ENCODE assay signal across 8 mouse cellular contexts in genomic region chr2:158284571-158284970, GRCm38 (mm10). TPM values are rescaled to one million over a fixed set of nuclear protein-coding genes. Genes with fewer than 3 reads are reported as not detected.
DNase-seq lines count a peak whose midpoint lies in the region; ATAC-seq and TF ChIP-seq lines count a peak whose summit lies in the region.

No protein-coding gene starts in this region.

- H3K9ac ChIP-seq in kidney, embryonic 16.5 days (replicated peaks; ENCODE audit: low read length): no peak overlapping the region
- H3K9ac ChIP-seq in lung, postnatal 0 days (replicated peaks; ENCODE audit: low read depth): no peak overlapping the region

- no peak for TF ChIP-seq POLR2A in spleen, adult 2 months (IDR thresholded peaks at IDR 0.05; ENCODE audit: low read depth, low read length)

- peak overlapping the region; percentile 59; the same call in 1 of the 2 replicates for H3K27ac ChIP-seq in heart, embryonic 10.5 days
- no peak overlapping the region for H3K27ac ChIP-seq in kidney, embryonic 16.5 days (ENCODE audit: low read length)
- H3K27ac ChIP-seq in lung, postnatal 0 days (ENCODE audit: low read length): no peak overlapping the region
- H3K27ac ChIP-seq in spleen, adult 2 months (ENCODE audit: insufficient read depth, low read length): no peak overlapping the region

- 14% methylated on average over 11 of the region's 11 CpGs for WGBS in heart, embryonic 10.5 days
- WGBS in kidney, embryonic 16.5 days: 21% methylated on average over 11 of the region's 11 CpGs
- 22% methylated on average over 11 of the region's 11 CpGs for WGBS in lung, postnatal 0 days
- 30% methylated on average over 11 of the region's 11 CpGs for WGBS in spleen, adult 2 months

- no peak overlapping the region for H3K4me2 ChIP-seq in kidney, embryonic 16.5 days (replicated peaks; ENCODE audit: low read depth, low read length)
- H3K4me2 ChIP-seq in lung, postnatal 0 days (replicated peaks; ENCODE audit: low read depth, low read length): no peak overlapping the region

- peak; percentile 49 for DNase-seq in gastrocnemius, adult 18-20 months (ENCODE audit: low spot score)
- no peak for DNase-seq in gastrocnemius, postnatal 25 days
- no peak for DNase-seq in Patski (ENCODE audit: low read depth, low spot score)
- peak; percentile 74 to 76 for DNase-seq in cerebellum, postnatal 10 days
- peak; percentile 81 for DNase-seq in heart, embryonic 10.5 days (ENCODE audit: low spot score)
- DNase-seq in lung, postnatal 0 days (ENCODE audit: low spot score): peak; percentile 67
- peak; percentile 17 to 25 for DNase-seq in spleen, adult 2 months (ENCODE audit: low read depth in 1 of 2, low spot score in 2 of 2)

- TF ChIP-seq CTCF in Patski (IDR thresholded peaks at IDR 0.05): peak; percentile 86
- peak; percentile 95 for TF ChIP-seq CTCF in lung, postnatal 0 days (IDR thresholded peaks at IDR 0.05)
- TF ChIP-seq CTCF in spleen, adult 2 months (IDR thresholded peaks at IDR 0.05; ENCODE audit: extremely low read depth, insufficient read depth, insufficient read length, insufficient replicate concordance): peak; percentile 65; the same call in 1 of the 2 replicates

- in situ Hi-C loops in Patski (cut with MboI; ENCODE audit: low pct_unique_long_range_greater_than_20kb): no loop called here

- no peaks in the 10 kb centered on the region for H3K9me3 ChIP-seq in heart, embryonic 10.5 days
- no peaks in the 10 kb centered on the region for H3K9me3 ChIP-seq in kidney, embryonic 16.5 days (ENCODE audit: low read length)
- H3K9me3 ChIP-seq in lung, postnatal 0 days (ENCODE audit: low read length): no peaks in the 10 kb centered on the region

- no peak overlapping the region for H3K4me3 ChIP-seq in heart, embryonic 10.5 days
- no peak overlapping the region for H3K4me3 ChIP-seq in kidney, embryonic 16.5 days (ENCODE audit: low read length)
- no peak overlapping the region for H3K4me3 ChIP-seq in lung, postnatal 0 days (ENCODE audit: low read depth, low read length)
- H3K4me3 ChIP-seq in spleen, adult 2 months (ENCODE audit: extremely low read depth, insufficient read depth, insufficient read length): no peak overlapping the region

- CTCF ChIA-PET in Patski (lab: Charles Lee): interaction anchor here (0.9 to 2.8 kb wide), 13 partner anchors 9 to 76 kb away, joined by 3 to 41 read pairs (median 5); partner anchors contain the start of gene Lbp

- no peak for ATAC-seq in Patski
- peak; percentile 67; the same call in 1 of the 2 replicates for ATAC-seq in kidney, embryonic 16.5 days (ENCODE audit: low FRiP score, low TSS enrichment)
- 0 out of 2 replicates have a peak, but pooled peaks have one; percentile 30 for ATAC-seq in lung, postnatal 0 days

- H3K36me3 ChIP-seq in heart, embryonic 10.5 days: no peaks in the 10 kb centered on the region
- no peaks in the 10 kb centered on the region for H3K36me3 ChIP-seq in kidney, embryonic 16.5 days (ENCODE audit: insufficient read depth, low read length)
- H3K36me3 ChIP-seq in lung, postnatal 0 days (ENCODE audit: insufficient read depth, low read length): no peaks in the 10 kb centered on the region
- H3K36me3 ChIP-seq in spleen, adult 2 months (ENCODE audit: control insufficient read depth, insufficient read depth, low read length): no peaks in the 10 kb centered on the region

- TF ChIP-seq EP300 in lung, postnatal 0 days (IDR thresholded peaks at IDR 0.05): no peak

- H3K27me3 ChIP-seq in Patski: no peaks in the 10 kb centered on the region
- H3K27me3 ChIP-seq in heart, embryonic 10.5 days (ENCODE audit: insufficient read depth, poor library complexity, severe bottlenecking): peaks cover 20% of the 10 kb centered on the region; the same call in 1 of the 2 replicates
- H3K27me3 ChIP-seq in kidney, embryonic 16.5 days (ENCODE audit: insufficient read depth, low read length): no peaks in the 10 kb centered on the region
- no peaks in the 10 kb centered on the region for H3K27me3 ChIP-seq in lung, postnatal 0 days (replicated peaks; ENCODE audit: insufficient read depth, low read length)
- H3K27me3 ChIP-seq in spleen, adult 2 months (ENCODE audit: control insufficient read depth, insufficient read depth, low read length): no peaks in the 10 kb centered on the region

- H3K4me1 ChIP-seq in heart, embryonic 10.5 days: peaks cover 27% of the 10 kb centered on the region
- H3K4me1 ChIP-seq in kidney, embryonic 16.5 days (ENCODE audit: insufficient read depth, low read length): peaks cover 18% of the 10 kb centered on the region; the same call in 1 of the 2 replicates
- no peaks in the 10 kb centered on the region for H3K4me1 ChIP-seq in lung, postnatal 0 days (ENCODE audit: insufficient read depth, low read depth, low read length)
- H3K4me1 ChIP-seq in spleen, adult 2 months (ENCODE audit: control insufficient read depth, insufficient read depth, insufficient read length): no peaks in the 10 kb centered on the region

- POLR2A ChIA-PET in Patski (lab: Charles Lee): interaction anchor here (0.8 kb wide), 1 partner anchor 18 kb away, joined by 3 read pairs; no protein-coding TSS in a partner anchor

RNA-seq across cellular contexts. Expression of gene Lbp, which starts 21.7 kb away (rescaled TPM):
- total RNA-seq in gastrocnemius, adult 18-20 months (2021): 1 to 10 TPM; 5.7 to 6.0 TPM
- total RNA-seq in gastrocnemius, postnatal 25 days (2021): 10 to 100 TPM in 1 of 2 experiments, 1 to 10 TPM in 1; 4.7 to 11.1 TPM
- 75.1 TPM for polyA plus RNA-seq in Patski (2021)
- 5.4 and 5.5 TPM in 2 replicates for polyA plus RNA-seq in heart, embryonic 10.5 days (2016; fragmentation: Nextera tagmentation; extraction: Ambion mirVana)
- polyA plus RNA-seq in kidney, embryonic 16.5 days (2015; fragmentation: Nextera tagmentation; extraction: Ambion mirVana): 31.0 and 34.5 TPM in 2 replicates
- polyA plus RNA-seq in lung, postnatal 0 days (2015; fragmentation: Nextera tagmentation; extraction: Ambion mirVana): 42.1 and 56.8 TPM in 2 replicates
- polyA plus RNA-seq in spleen, adult 2 months (2012; rRNA removed): 3.3 and 4.1 TPM in 2 replicates

RNA-seq across cellular contexts. Expression of gene Bpi, which starts 26.7 kb away (rescaled TPM):
- not detected for total RNA-seq in gastrocnemius, adult 18-20 months (2021)
- not detected for total RNA-seq in gastrocnemius, postnatal 25 days (2021)
- 2.9 TPM for polyA plus RNA-seq in Patski (2021)
- not detected in 2 replicates for polyA plus RNA-seq in heart, embryonic 10.5 days (2016; fragmentation: Nextera tagmentation; extraction: Ambion mirVana)
- 0.18 TPM in 1 of 2 replicates, not detected in the other for polyA plus RNA-seq in kidney, embryonic 16.5 days (2015; fragmentation: Nextera tagmentation; extraction: Ambion mirVana)
- not detected in 2 replicates for polyA plus RNA-seq in lung, postnatal 0 days (2015; fragmentation: Nextera tagmentation; extraction: Ambion mirVana)
- 0.07 TPM in 1 of 2 replicates, not detected in the other for polyA plus RNA-seq in spleen, adult 2 months (2012; rRNA removed)

RNA-seq across cellular contexts. Expression of gene D630003M21Rik, which starts 55.5 kb away (rescaled TPM):
- total RNA-seq in gastrocnemius, adult 18-20 months (2021): 1 to 10 TPM; 1.2 to 1.7 TPM
- 1 to 10 TPM; 1.8 to 2.0 TPM for total RNA-seq in gastrocnemius, postnatal 25 days (2021)
- polyA plus RNA-seq in Patski (2021): 49.6 TPM
- polyA plus RNA-seq in heart, embryonic 10.5 days (2016; fragmentation: Nextera tagmentation; extraction: Ambion mirVana): 0.73 and 0.91 TPM in 2 replicates
- polyA plus RNA-seq in kidney, embryonic 16.5 days (2015; fragmentation: Nextera tagmentation; extraction: Ambion mirVana): 8.3 and 9.0 TPM in 2 replicates
- 0.85 and 0.87 TPM in 2 replicates for polyA plus RNA-seq in lung, postnatal 0 days (2015; fragmentation: Nextera tagmentation; extraction: Ambion mirVana)
- 0.58 and 0.62 TPM in 2 replicates for polyA plus RNA-seq in spleen, adult 2 months (2012; rRNA removed)

Comparison
In these comparisons a context has a peak if more than half of its experiments do, and no peak if none do; other contexts are left out.
1. DNase-seq: peak in gastrocnemius, adult 18-20 months (single experiment), cerebellum, postnatal 10 days (2 of 2), heart, embryonic 10.5 days (single experiment), lung, postnatal 0 days (single experiment) and spleen, adult 2 months (2 of 2); none in gastrocnemius, postnatal 25 days (single experiment) and Patski (single experiment).
2. Peak in every context shown above with its lines, with median percentiles within 50 percentile points of each other: CTCF ChIP-seq.